Mouse (Mus musculus) adrenal gland, adult 2 months (tissue): ENCODE measurements around the gene Btbd9. TPM values are rescaled to one million over a fixed set of nuclear protein-coding genes. Genes with fewer than 3 reads are reported as not detected.

Experiments used
- DNase-seq: peaks from one replicate; pipeline ENCODE4 v3.0.0; 2021
- polyA plus RNA-seq: library from polyadenylated mRNA; depleted of rRNA; stranded (reverse); fragments of >200 nt; gene quantifications from 2 replicates; pipeline ENCODE4 v1.2.3, GENCODE M21; 2012
- total RNA-seq, 2 experiments: library from RNA; stranded (reverse); gene quantifications; 2 replicates each; pipeline ENCODE4 v1.2.3; 2021

Btbd9 gene
- total and polyA plus RNA-seq, 3 experiments = 16.5 to 48.5 (median 32.7) TPM

GRCm38 (mm10) chr17:30389686-30390085 is 186.6 kb downstream of the Btbd9 start:
- no peak for DNase-seq

GRCm38 (mm10) chr17:30388817-30389216 is 187.5 kb downstream of the Btbd9 start:
- DNase-seq = no peak

GRCm38 (mm10) chr17:30388391-30388790 is 187.9 kb downstream of the Btbd9 start:
- no peak for DNase-seq

GRCm38 (mm10) chr17:30386241-30386640 is 190.0 kb downstream of the Btbd9 start:
- no peak for DNase-seq

DNA sequence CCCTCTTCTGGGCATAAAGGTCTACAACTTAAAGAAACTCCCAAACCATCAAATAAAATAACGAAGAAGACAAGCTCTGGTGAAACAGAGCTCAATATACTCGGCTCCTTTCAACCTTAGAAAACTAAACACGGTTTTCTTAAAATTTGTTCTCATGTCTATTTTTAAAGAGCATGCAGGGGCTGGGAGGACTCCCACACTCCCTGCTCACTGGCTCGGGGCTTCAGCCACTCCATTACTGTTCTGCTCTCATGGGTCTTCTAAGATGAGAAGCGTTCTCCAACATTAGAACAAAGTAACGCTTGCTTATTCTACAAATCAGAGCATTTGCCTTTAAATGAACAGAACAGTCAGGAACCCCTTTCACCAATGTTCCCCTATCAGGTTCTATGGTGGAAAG is 192.6 kb downstream of the Btbd9 start:
- no peak for DNase-seq

DNA sequence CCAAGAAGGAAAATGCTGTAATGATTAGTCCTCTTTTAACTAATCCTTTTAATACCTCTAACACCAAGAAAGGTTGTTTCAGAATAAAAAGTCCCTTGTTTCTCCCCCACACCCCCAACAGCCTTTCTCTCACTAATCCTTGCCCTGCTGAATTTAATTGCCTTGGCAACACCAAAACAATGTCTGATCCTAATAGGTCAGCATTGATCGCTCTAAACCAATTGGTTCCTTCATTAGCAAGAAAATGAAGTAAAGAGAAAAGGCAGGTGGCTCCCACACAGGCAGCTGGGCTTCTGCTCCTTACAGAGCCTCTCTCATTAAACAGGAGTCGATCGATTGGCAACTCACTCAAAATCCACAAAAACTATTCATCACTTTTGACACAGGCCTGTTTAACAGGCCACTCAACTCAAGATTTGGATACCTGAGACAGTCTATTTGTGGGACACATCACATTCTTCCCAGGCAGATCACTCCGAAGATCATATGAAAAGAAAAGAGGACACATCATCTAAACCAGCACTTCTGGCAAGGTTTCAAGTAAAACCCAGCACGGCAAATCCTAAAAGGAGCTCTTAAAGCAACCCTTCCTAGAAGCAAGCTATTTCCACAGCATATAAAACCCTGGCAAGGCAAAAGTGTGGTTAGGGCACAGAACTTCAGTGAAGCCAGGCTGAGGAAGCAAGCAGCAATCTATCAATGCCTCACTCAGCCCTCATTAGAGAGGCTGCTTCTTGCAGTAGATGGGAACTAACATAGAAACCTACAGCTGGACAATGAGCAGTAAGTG is 197.9 kb downstream of the Btbd9 start:
- DNase-seq = no peak

DNA sequence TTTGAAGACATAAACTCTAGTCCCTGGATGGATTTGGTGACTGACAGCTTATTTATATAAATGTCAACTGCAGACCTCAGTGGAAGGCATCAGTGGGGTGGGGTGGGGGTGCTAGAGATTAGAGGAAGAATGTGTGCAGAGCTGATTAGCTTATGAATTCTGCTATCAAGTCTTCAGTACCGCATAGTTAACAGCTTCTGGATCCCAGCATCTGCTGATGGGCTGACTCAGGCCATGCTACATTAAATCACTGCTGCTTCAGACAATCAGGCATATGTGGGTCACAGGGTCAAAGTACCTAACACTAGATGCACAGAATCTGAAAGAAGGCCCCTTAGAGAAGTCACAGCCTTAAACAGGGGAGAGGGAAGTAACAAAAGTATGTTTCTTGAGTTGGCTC is 198.5 kb downstream of the Btbd9 start:
- DNase-seq = no peak

- DNase-seq = no peak
Observed at GRCm38 (mm10) chr17:30375107-30375506, 201.2 kb downstream of the Btbd9 start.

GRCm38 (mm10) chr17:30368559-30368958 is 207.7 kb downstream of the Btbd9 start:
- DNase-seq = no peak

GRCm38 (mm10) chr17:30364701-30365100 is 211.6 kb downstream of the Btbd9 start:
- DNase-seq = no peak

GRCm38 (mm10) chr17:30363365-30363764 is 212.9 kb downstream of the Btbd9 start:
- DNase-seq = no peak

- DNase-seq = peak; percentile 36
Observed at GRCm38 (mm10) chr17:30360654-30361053, 215.6 kb downstream of the Btbd9 start.

GRCm38 (mm10) chr17:30359392-30359791 is 216.9 kb downstream of the Btbd9 start:
- DNase-seq = no peak

GRCm38 (mm10) chr17:30355431-30355830 is 220.9 kb downstream of the Btbd9 start:
- no peak for DNase-seq

GRCm38 (mm10) chr17:30354381-30354780 is 221.9 kb downstream of the Btbd9 start:
- no peak for DNase-seq

DNA sequence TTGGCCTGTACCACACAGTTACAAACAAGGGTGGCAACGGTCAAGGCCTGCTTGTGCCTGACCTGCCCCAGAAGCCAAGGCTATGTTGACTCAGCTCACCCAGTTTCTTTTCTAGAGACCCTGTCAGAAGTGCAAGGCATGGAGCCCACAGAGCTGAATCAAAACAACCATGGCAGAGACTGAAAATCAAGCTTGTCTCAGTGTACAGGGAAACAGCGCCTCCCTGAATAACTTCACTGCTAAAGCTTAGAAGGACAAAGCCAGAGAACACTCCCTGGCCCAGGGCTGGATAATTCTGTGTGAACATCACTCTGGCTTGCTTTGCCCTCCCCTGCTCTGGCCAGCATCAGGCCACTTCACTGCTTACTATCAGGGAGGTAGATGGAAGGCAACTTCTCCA is 228.3 kb downstream of the Btbd9 start:
- DNase-seq = peak; percentile 10

DNA sequence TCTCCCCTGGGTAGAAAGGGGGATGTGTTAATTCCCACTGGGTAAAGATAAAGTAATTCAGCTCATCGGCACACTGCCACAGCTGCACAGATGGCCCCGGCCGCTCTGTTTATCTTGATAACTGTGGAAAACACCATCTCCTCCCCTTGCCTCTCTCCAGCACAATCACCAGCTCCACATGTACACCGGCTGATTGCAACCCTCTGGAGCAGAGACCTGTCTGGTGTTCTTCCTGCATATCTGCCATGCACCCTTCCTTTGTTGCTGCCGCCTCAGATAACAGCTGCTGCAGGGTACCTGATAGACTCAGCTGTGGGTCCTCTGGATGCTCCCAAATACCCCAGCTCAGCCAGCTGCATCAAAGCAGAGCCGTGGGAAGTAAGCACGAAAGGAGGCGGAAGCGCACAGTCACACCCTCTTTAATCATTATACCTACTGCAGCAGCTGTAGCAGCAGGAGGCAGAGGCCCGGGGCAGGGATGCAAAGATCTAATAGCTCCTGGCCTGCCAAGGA is 229.1 kb downstream of the Btbd9 start:
- peak; percentile 7 for DNase-seq

GRCm38 (mm10) chr17:30345008-30345407 is 231.3 kb downstream of the Btbd9 start:
- no peak for DNase-seq

DNA sequence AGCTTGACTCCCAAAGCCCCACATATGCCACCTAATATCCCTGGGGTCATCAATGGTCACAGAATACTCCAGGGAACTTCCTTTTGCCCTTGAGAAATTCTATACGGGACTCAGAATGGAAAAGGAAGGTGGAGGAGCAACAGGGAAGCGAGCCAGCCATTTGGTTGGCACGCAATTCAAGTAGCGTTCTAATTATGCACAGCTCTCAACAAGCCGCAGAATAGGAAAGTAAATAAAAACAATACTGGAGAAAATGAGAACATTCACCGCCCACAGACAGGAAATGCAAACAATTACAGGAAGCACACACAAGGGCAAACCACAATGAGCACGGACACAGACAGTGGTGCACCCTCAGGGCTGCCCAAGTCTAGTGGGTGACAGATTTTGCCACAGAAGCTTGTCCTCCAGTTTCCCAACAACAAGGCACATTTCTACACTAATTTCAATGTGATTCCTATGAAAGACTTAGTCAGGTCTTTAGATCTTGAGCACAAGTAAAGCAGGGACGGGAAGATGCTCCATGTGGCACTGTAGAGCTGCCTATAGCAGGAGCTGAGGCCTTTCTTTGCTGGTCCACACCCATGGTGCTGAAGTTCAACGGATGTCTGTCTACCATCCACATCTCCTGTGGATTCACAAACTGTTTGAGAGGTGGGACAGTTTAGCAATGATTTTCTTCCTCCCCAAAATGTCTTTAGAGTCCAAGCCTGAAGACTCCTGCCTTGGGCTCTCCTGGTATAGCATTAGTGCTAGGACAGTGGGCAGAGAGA is 232.4 kb downstream of the Btbd9 start:
- DNase-seq = no peak

GRCm38 (mm10) chr17:30341556-30341955 is 234.7 kb downstream of the Btbd9 start:
- no peak for DNase-seq

DNA sequence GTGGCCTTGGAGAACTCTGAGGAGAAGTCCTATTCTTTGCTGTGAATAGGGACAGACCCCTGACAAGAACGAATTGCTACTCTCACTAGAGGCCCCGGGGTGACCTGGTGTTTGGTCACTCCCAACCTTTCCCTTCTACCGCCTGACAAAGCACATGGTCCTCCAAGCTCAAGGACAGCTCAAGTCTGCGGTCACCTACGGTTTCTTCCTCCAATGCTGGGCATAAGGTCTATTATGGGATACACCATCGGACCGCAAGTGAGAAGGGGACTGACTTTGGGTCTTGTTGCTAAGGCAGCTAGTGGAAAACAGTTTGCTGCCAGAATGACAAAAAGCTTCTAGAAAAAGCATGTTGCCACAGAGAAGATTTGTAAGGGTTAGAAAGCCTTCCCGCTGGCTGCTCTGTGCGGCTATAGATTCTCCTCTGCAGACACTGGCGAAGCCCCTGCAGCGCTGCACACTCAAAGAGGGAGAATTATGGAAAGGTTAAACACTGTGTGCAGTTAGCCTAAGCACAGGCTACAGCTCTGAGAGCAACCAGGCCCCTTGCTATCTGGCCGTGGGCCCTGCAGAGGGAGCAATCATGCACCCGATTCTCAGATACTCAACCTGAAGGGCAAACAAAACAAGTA is 235.7 kb downstream of the Btbd9 start:
- no peak for DNase-seq

- no peak for DNase-seq
Observed at GRCm38 (mm10) chr17:30339317-30339716, 237.0 kb downstream of the Btbd9 start.

GRCm38 (mm10) chr17:30336816-30337215 is 239.5 kb downstream of the Btbd9 start:
- no peak for DNase-seq
